Mouse (Mus musculus): Measurements from ENCODE around the gene Gfpt1.
"Not testable (repeated sequence)": the region's sequence is repeated elsewhere in the genome, so short reads cannot be mapped to it uniquely, and the experiment has no call there.

Gene Gfpt1

DNA sequence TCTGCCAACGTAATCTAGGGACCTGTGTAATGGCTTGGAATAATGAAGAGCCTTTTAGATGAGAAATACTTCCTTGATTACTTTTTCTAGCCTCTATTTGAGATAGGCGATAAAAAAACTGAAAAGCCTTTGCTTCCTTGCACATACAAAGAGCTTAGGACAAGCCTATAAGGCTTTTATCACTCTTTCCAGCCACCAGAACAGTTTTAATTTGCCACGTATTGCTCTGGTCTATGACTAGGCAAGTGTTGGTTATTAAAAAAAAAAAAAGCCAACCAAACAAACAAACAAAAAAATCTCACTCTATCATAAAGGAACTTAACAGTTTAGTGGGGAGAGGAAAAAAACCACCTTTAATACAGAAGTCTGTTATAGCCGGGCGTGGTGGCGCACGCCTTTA lies 1.2 kb upstream of the Gfpt1 start:
- in situ Hi-C loops (cut with MboI; ENCODE audit: low sequenced_read_pairs): no loop called here

DNA sequence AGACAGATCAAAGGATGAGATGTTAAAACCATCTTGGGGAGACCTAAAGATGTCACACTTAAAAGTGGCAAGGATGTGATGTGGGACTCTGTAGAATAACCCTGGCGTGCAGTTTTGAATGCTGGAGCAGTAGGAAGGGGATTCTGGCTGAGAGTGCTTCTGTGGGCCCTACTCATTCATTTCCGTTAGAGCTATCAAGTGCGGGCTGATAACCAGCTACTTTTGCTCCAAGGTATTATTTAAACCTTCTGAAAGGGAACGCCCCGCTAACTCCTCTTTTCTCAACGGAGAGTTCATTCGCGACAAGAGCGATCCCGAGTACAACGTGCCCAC lies 676 bp upstream of the Gfpt1 start:
- in situ Hi-C loops (cut with MboI; ENCODE audit: low sequenced_read_pairs): no loop called here

DNA sequence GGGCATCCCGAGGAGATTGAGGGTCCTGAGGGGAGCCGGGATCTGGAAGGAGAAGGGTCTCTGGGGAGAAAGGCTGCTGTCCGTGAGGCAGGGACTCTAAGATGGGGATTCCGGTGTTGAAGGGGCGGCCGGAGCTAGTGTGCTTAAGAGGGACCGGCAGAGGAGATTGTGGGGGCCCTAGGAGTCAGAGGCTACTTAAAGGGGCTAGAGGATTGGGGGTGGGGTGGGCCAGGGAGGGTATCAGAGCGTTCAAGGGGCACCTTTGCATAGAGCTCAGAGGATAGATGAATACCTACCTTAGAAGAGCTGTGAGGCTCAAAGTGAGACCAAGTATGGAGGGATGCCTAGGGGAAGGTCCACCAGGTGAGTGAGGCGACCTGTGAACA lies 478 bp downstream of the Gfpt1 start:
- in situ Hi-C loops (cut with MboI; ENCODE audit: low sequenced_read_pairs): no loop called here

DNA sequence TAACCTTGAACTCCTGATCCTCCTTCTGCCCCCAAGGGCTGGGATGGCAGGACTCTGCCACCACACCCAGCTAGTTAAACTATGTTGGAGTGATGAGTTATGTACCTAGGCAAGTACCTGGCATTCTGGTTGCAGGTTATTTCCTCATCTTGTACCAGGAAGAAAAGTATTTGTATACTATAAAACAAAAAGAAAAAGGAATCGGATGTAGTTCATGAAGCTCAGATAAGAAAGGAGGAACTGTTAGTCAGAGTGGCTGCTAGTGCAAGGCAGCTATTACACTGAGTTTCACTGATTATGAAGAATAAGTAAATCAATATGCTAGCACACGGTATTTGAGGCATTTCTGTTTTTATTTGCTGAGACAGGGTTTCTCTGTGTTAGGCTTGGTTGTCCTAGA lies 2.2 kb downstream of the Gfpt1 start:
- in situ Hi-C loops (cut with MboI; ENCODE audit: low sequenced_read_pairs): no loop called here

DNA sequence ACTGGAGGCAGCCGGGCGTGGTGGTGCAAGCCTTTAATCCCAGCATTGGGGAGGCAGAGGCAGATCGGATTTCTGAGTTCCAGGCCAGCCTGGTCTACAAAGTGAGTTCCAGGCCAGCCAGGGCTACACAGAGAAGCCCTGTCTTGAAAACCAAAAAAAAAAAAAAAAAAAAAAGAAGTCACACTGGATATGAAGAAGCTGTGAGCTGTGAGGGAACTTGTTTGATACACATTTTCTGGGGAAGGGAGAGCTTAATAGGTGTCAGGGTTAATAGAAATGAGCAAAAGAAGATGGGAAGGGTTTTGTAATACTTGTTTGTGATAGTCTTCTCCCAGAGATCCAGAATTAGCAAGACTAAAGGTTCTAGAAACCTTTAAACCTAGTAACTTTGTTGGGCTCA lies 2.9 kb downstream of the Gfpt1 start:
- in situ Hi-C loops (cut with MboI; ENCODE audit: low sequenced_read_pairs): no loop called here

DNA sequence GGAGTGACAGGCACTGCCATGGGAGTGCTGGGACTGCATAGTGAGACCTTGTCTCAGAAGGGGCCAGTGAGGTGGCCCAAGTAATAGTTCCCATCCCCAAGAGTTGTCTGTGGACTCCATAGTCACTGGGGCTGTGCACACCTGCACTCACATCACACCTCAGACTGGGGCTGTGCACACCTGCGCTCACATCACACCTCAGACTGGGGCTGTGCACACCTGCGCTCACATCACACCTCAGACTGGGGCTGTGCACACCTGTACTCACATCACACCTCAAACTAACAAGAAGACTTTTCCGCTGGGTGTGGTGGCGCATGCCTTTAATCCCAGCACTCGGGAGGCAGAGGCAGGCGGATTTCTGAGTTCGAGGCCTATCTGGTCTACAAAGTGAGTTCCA lies 6.1 kb downstream of the Gfpt1 start:
- in situ Hi-C loops (cut with MboI; ENCODE audit: low sequenced_read_pairs): not testable (repeated sequence)

DNA sequence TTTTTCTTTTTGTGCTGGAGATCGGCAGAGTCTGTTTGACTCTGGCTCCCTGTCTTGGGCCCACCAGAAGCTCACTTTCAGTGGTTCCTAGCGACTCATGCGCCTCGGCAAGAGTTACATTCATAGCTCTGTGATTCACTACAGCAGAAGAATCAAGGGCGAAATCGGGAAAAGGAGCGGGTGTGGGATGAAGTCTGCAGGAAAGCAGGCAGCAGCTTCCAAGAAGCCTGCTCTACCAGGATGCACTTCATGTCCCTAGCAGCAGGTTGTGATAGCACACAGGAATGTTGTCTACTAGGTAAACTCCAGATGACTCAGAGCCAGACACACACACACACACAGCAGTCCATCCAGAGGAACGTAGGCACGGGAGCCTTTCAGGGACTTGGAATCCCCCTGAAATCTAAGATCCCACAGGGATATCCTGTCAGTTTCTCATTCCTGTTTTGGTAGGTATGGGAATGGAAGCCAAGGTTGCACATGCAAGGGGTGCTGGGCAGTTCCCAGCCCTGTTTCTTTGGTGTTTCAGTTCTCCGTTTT lies 9.3 kb downstream of the Gfpt1 start:
- in situ Hi-C loops (cut with MboI; ENCODE audit: low sequenced_read_pairs): no loop called here

DNA sequence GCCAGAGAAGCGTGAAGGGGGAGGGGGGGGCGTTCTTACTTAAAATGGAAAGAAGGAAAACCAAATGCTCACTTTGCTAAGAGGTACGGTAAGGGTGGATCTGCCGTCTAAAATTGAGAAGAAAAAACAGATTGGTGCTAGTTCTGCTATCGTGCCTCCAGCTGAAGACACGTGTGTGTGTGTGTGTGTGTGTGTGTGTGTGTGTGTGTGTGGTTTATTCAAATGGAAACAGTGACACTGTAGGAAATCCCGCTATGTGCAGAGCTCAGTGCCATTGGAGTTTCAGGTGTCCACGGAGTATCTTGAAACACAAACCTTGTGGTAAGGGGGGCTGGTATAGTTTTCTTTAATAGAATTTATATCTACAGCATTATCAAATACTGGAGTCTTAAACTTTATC lies 11.5 kb downstream of the Gfpt1 start:
- in situ Hi-C loops (cut with MboI; ENCODE audit: low sequenced_read_pairs): no loop called here

DNA sequence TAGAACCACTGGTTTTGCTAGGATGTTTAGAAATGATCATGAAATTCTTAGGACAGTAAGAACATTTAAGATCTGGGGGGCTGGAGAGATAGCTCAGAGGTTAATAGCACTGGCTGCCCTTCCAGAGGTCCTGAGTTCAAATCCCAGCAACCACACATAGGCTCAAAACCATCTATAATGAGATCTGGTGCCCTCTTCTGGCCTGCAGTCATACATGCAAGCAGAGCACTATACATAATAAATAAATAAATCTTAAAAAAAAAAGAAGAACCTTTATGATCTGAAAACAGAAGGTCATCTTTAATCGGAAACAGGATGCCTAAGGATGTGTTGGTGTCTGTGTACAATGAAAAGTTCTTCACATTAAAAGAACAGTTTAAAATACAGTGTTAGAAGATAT lies 17.1 kb downstream of the Gfpt1 start:
- in situ Hi-C loops (cut with MboI; ENCODE audit: low sequenced_read_pairs): no loop called here

DNA sequence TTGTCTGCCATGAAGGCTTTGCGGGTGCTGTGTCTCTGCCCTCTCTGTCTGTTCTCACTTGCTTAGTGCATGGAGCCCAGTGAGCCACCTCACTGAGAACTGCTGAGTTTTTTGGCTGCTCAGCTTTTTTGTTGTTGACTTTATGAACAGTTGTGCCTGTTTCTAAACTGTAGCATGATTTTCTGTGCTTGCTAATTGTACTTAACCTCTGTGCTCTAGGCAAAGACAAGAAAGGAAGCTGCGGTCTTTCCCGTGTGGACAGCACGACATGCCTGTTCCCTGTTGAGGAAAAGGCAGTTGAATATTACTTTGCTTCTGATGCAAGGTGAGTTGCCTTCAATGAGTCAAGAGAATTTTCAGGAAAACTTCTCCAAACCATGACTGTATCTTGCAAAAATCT lies 20.9 kb downstream of the Gfpt1 start:
- in situ Hi-C loops (cut with MboI; ENCODE audit: low sequenced_read_pairs): no loop called here

DNA sequence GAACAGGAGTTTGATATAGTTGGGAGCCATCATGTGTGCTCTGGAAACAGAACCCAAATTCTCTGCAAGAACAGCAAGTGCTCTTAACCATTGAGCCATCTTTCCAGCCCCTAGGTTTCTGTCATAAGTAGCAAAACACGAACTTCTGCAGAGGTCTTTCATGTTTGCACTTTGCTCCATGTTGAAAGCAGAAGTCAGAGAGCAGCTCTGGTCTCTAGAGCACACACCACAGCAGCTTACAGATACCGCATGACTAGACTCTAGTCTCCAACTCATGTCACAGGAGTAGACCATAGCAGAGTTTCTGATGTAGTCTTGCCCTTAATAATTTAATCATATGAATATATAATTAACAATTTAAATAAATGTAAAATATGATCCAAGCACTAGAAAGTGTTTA lies 25.6 kb downstream of the Gfpt1 start:
- in situ Hi-C loops (cut with MboI; ENCODE audit: low sequenced_read_pairs): no loop called here

DNA sequence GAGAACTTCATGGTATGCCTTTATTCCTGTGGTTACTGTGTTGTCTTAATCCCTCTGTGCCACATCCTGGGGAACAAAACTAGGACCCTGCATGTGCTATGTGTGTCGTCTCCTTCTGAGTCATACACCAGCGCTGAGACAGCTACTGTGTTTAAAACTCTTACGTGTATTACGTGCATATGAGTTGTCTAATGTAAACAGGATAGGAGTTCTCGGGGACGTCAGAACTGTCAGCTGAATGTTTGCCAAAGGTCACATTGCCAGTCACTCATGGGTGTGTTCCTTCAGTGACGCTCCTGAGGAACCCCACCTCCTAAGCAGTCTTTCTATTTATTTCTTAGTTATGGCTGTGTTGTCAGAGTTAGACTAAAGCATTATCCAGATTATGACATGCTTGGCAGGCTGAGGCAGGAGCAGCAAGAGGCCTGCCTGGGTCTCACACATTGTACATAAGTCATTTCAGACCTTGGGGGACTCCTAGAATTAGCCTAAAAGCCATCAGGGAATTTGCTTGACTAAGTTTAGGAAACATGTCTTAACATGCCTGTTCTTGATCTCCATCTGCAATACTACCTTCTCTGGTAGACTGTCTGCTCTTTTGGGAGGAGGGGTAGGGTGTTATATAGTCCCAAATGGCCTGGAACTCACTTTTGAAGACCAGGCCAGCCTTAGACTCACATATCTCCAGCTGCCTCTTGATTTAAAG lies 26.7 kb downstream of the Gfpt1 start:
- in situ Hi-C loops (cut with MboI; ENCODE audit: low sequenced_read_pairs): no loop called here

DNA sequence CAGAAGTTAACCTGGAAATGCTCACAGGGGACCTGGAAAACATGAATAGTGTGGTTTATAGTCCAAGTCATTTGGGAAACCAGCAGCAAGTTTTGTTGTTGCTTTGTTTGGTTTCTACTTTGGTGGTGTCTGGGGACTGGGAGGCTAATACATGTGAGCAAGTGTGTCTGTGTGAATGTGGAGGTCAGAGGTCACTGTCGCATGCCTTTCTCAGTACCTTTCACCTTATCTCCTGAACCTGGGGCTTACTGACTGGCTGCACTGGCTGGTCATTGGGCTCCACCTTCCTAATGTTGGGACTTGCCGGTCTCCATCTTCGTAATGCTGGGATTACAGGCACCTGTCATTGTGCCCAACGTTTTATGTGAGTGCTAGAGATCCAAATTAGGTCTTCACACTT lies 28.0 kb downstream of the Gfpt1 start:
- in situ Hi-C loops (cut with MboI; ENCODE audit: low sequenced_read_pairs): no loop called here

DNA sequence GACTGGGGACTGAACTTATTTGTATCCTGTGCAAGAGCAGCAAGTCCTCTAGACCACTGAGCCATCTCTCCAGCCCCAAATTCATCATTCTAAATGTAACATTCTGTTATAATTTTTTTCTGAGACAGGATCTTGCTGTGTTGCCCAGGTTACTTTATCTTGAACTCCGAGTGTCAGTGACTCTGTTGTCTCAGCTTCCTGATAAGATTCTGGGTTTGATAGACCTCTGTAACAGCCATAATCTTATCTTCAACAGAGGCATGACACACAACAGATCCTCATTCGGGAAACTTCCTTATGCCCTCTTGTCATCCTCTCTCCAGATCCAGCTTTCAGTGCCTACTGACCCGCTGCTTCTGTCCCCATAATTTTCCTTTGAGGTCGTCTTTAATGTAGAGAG lies 30.1 kb downstream of the Gfpt1 start:
- in situ Hi-C loops (cut with MboI; ENCODE audit: low sequenced_read_pairs): no loop called here

DNA sequence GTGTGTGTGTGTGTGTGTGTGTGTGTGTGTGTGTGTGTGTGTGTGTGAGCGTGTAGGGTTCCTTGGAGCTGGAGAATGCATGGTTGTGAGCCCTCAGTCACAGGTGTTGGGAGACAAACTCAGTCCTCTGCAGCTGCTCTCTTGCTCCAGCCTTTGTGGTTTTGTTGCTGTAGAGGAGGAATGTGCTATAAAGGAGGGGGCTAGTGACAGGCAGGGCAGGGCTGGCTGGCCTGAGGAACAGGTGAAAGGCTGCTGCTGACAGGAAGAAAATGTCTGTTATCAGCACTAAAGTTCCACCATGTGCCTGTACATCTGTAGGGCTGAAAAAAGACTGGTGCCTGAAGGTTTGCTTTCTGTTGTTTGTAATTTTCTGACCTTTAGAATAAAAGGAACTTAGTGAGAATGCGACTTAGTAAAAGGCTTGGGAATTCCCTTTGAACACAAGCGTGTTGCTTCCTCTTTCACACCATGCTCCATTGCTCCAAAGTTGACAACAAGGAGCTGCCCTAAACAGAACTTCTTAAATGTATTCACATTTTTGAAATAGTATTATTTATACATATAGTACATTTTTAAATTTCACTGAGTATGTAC lies 32.5 kb downstream of the Gfpt1 start:
- in situ Hi-C loops (cut with MboI; ENCODE audit: low sequenced_read_pairs): no loop called here

DNA sequence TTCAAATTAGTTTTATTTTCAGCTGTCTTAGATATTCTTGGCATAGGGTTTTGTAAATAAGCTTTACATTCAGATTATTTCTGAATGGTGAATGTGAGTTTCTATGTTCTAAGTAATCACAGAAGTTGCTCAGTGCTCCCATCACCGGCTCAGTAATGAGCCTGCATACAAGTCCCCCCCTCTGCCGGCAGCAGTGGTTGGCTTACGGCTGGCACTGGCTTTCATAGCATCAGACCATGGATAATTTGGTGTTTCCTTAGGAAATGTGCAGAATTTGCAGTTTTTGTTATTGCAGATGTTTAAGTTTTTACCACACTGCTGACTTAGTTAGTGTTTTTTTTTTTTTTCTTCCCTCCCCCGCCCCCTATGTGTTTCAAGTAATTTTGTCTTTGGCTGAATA lies 36.8 kb downstream of the Gfpt1 start:
- in situ Hi-C loops (cut with MboI; ENCODE audit: low sequenced_read_pairs): no loop called here

DNA sequence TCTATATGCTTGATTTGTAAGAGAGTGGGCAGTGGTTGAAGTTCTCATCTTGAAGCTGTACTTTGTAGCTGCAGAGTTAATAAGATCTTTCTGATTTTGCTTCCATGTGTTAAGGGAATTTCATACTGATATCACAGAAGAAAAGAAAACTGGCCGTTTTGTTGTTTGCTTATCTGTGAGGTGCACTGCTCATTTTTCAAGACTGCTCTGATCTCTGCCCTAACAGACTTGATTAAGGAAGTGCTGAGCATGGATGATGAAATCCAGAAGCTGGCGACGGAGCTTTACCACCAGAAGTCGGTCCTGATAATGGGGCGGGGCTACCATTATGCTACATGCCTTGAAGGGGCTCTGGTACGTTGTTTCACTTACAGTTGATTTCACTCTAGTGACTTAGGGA lies 42.4 kb downstream of the Gfpt1 start:
- in situ Hi-C loops (cut with MboI; ENCODE audit: low sequenced_read_pairs): no loop called here

DNA sequence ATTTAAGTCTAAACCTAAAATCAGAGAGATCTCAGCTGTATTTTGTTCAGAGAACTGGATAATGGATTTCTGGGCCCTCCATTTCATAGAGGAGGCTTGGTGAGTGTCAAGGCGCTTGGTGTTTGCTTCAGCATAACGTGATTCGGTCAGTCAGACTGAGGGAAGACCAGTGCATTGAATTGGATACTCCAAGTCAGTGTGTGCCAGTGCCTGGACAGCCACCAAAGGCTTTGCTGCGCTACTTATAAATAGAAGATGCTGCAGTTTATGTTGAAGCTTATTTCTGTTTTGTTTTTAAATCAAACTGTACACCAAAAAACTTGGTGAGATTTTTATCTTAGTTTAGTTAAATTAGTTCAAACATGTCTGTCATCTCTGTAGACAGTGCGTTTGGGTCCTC lies 45.7 kb downstream of the Gfpt1 start:
- in situ Hi-C loops (cut with MboI; ENCODE audit: low sequenced_read_pairs): no loop called here

DNA sequence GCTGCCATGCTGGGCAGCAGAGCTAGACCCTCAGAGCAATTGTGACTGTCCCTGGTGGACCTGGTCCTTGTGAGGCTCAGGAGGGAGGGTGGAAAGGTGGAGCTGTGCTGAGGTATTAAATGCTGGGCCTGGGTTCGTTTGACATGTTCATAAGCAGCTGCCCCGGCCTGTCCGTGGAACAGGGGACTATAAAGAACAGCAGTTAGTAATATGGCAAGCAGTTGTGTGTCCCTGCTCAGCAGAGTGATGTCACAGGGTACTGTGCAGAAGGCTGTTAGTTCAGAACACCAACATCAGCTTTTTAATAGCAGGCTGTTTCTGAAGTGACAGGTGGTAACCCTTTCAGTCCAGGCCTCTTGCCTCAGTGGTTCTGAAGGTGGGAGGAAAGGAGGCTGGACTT lies 48.2 kb downstream of the Gfpt1 start:
- in situ Hi-C loops (cut with MboI; ENCODE audit: low sequenced_read_pairs): no loop called here

DNA sequence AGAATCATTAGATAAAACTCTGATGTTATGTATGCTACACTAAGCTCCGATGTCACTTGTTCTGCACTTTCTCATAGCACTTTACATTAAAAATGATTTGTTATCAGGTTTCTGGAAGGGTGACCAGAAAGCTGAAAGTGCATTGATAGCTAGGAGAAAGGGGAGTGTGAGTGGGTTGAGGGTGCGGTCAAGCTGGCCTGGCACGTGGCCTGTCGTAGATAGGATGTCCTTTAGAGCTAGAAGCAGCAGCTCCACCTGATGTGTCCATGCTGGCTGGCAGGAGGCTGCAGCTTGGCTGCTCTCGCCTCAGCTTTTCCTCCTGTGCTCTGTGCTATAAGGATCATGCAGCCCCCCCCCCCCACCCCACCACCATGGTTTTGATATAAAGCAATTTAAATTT lies 49.8 kb downstream of the Gfpt1 start:
- in situ Hi-C loops (cut with MboI; ENCODE audit: low sequenced_read_pairs): no loop called here

DNA sequence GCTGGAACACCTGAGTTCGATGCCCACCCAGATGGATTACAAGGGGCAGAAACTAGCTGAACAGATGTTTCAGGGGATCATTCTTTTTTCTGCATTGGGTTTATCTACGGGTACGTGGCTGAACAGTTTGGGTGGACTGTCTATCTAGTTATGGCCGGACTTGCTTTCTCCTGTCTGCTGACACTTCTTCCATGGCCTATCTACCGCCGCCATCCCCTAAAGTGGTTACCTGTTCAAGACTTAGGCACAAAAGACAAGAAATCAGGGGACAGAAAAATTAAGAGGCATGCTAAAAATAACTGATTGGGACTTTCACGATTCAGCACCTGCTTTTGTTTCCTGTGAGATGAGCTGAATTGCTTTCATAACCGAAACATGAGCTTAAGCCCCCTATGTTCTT lies 51.0 kb downstream of the Gfpt1 start:
- in situ Hi-C loops (cut with MboI; ENCODE audit: low sequenced_read_pairs): not testable (repeated sequence)

DNA sequence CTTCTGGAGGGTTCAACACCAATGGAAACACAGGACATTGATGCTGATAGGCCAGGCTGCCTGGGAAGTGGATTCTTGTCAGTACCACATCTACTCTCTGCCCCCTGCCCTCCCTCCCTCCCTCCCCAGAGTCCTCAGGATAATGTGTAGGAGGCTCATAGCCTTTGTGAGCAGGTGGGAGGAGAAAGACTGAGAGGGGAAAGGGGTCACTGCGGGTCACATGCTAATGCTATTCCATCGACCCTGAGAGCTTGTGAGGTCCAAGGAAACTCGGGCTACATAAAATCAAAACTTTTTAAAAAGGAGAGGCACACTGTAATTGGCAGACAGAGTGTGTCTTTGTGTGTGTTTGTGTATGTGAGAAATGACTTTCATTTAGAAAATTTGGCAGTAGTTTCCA lies 56.6 kb downstream of the Gfpt1 start:
- in situ Hi-C loops (cut with MboI; ENCODE audit: low sequenced_read_pairs): no loop called here

Measured in CH12F3 (cell line).